Mouse (Mus musculus): ENCODE measurements around the gene Adam19.

Gene Adam19

DNA sequence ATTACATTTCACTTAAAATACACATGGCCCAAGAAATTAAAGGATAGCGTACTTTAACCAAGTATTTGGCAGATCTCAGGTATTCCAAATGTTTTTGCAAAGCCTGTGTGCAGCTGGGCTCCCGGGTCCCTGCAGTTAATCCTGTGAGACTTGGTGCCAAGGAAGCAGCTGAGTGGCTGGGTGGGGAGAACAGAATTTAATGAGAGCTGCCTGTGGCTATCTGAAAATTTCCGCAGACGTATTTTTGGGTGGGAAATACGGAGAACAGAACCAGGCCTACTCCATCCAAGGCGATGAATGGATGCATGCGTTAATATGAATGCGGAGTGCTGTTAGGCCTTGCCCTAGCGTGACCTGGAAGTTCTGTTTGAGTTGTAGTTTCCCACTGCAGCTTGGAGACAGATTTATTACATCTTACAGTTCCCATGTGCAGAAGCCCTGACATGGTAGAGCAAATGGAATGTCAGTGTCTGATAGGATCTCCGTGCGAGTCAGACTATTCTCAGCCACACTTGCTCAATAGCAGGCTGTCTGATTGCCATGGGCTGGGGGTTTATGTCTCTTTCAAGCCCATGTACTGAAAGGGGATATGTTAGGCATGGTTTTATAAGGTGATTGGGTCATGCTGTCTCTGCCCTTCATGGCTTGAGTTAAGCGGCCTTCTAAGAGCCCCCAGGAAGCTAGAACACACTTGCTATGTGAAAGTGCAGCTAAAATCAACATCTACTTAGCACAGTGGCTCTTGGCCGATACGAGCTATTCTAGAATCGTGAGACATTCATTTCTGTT, 17.5 kb downstream of the Adam19 start:
- DNase-seq (ENCODE audit: low read depth, low spot score): no peak

DNA sequence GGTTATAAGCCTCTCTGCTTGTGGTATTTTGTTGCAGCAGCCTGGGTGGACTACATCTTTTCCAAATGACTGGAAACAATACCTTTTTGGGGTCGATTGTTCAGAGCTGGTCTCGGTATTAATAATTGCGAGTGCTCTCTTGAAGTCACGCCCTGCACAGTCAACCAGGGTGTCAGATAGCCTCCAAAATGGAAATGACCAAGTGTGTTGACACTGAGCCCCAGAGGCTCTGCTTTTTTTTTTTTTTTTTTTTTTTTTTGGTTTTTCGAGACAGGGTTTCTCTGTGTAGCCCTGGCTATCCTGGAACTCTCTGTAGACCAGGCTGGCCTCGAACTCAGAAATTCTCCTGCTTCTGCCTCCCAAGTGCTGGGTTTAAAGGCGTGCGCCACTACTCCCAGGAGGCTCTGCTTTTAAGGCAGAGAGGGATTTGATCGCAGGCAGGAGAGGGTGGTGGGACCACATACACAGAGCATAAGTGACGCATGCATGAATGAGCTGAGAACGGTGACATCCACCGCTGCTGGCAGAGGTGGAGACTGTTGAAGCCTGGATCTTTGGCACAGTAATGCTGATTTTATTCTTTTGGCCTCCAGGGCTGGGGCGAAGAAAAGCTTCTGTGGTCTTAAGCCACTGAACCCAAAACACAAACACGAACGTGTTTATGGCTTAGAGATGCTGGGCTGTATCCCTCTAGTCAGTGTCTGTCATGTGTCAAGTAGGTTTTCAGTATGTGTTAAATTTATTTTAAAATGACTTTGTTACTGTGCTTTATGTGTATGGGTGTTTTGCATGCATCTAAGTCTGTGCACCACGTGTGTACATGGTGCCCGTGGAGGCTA, 18.3 kb downstream of the Adam19 start:
- DNase-seq (ENCODE audit: low read depth, low spot score): no peak

DNA sequence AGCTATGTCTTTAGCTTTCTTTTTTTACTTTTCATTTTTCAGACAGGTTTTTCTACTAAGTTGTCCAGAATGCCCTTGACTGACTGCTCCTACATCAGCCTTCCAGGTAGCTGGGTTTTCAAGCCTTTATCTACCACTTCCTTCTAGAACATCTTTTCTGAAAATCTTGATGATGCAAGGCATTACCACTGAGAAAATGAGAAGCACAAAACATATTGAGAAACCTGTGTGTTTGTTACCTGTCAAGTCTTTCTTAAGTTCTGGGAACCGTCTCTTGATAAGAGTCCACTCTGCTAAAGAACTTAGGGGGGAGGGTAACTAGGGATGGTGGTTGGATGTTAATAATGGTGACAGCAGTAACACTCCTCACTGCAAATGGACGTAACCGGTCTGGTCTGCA, 19.7 kb downstream of the Adam19 start:
- no peak for DNase-seq (ENCODE audit: low read depth, low spot score)

DNA sequence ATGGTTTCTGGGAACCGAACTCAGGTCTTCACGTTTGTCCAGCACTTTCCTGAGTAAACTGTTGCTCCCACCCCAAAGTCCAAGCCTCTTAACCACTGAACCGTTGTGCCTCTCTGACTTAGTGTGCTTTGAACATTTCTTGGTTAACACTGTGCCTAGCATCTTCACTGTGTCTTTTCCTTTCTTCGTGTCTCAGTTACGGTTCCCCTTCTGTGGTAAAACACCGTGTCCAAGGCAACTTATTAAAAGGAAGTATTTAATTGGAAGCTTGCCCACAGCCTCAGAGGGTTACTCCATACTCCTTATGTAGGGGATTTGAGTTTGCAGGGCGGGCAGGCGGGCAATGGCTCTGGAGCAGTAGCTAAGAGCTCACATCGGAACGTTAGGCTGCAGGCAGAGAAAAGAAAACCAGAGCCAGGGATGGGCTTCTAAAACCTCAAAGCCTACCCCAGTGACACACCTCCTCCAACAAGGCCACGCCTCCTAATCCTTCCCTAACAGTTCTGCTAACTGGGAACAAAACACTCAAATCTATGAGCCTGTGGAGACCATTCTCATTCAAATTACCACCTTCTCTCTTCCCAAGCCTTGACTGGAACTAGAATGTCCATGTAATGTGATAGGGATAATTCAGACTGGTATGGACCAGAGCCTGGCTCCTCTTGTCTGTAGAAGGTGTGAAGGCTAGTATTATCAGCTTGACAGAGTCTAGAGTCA, 20.8 kb downstream of the Adam19 start:
- no peak for DNase-seq (ENCODE audit: low read depth, low spot score)

DNA sequence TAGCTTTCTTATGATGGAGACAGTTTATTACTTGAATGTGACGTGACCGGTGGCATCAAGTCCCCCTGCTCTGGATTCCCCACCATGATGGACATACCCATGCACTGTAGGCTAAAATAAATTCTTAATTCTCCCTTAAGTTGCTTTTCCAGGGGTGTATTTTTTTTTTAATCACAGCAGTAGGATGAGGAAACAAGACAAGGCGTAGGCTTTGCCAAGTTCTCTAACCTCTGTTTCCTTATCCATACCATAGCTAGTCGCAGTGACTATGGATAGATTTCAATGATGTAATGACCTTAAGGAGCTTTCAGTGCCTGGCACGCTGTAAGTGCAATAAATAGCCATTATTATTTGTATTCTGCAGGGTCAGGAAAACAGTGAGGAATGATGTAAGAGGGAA, 21.5 kb downstream of the Adam19 start:
- DNase-seq (ENCODE audit: low read depth, low spot score): no peak

DNA sequence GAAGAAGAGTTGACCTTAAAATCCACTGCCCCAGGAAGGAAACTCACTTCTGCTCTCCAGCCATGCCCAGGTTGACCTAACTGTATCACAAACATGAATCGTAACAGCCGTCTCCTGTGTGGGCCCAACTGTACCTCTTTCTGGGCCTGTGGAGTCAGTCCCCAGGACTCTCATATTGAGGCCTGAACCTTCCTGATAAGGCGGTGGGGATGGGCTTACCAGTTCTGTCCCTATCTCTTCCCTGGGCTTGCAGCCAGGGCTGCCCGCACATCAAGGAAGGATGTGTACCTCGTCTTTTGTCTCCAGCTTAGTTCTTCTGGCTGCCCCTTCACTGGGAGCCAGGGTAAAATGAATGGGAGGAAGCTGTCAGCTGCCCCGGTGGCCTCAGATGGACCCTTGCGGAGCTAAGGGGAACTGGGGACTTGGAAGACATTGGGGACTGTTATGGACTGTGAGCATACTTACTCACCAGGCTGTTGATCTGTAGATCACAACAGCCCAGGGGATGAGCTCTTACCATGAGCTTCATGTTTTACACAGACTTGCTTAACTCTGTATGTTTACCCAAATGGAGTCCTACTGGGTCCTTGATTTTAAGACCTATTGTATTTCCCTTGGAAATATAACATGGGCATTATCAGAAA, 22.1 kb downstream of the Adam19 start:
- no peak for DNase-seq (ENCODE audit: low read depth, low spot score)

DNA sequence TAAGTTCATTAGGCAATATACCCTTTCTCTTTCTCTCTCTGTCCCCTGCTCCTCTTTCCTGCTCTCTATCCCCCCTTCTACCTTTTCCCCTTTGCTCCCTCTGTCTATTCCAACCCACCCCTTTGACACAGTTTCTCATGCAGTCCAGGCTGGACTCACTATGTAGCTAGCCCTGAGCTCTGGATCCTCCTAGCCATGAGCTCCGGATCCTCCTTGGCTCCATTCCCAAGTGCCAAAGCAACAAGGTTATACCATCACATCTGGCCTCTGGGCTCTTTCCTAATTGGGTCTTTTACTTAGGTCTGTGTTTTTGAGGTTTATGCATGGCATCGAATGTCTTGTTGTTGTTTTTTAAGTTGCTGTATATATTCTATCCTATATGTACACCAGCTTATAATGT, 25.3 kb downstream of the Adam19 start:
- DNase-seq (ENCODE audit: low read depth, low spot score): no peak

DNA sequence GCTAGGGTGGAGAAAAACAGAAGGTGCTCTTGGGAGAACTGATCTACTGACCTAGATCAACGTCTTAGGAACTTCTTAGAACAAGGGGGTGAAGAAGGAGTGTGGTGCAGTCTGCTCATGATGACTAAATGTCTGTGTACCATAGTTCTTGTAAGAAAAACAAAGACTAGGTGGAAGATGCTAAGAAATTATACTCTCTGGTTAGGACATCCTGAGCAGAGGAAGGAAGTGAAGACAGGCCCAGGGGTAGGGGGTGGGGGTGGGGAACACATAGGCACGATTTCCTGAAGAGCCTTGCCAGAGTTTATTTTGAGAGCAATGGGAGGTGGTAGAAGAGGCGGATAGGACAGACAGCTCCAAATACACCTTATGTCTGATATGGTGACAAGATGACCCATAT, 27.6 kb downstream of the Adam19 start:
- DNase-seq (ENCODE audit: low read depth, low spot score): no peak

DNA sequence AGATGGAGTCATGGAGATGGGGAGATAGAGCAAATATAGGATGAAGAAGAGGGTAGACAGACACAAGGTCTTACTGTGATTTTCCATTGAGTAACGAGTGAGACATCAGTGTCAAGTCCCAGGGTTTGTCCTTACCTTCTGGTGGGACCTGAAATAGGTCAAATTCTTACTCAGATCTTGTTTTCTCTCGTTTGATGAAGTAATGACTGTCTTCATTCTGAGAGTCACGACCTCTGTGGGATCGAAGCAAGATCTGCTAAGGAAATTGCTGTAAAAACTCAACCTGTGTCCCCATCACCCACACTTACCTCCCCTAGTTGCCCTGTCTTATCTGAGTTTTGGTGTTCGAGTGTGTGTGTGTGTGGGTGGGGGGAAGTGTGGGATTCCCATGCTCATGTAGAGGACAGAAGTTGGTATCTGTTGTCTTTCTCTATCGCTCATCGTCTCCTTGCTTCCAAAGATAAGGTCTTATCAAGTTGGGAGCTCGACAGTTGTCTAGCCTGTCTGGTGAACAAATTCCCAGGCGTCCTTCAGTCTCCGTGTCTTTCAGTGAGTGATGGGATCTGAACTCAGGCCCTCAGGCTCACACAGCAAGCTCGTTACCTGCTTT, 28.1 kb downstream of the Adam19 start:
- no peak for DNase-seq (ENCODE audit: low read depth, low spot score)

DNA sequence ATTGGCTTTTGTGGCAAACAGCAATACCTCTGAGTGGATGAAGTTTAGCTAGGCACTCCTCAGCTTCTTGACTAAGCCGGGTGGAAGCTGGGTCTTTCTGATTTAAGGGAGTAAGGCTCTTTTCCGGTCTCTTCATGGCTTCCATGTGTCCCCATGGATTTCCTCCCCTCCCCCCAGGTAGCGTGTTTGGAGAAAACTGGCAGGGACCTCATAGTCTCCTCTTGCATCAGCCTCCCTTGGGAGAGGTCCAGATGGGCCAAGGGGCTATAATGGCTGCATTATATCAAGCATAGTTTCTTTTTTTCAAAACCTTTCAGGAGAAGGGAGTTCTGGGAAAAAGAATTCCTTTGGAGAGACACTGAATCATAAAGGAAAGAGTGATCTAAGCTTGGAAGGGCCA, 28.8 kb downstream of the Adam19 start:
- no peak for DNase-seq (ENCODE audit: low read depth, low spot score)

DNA sequence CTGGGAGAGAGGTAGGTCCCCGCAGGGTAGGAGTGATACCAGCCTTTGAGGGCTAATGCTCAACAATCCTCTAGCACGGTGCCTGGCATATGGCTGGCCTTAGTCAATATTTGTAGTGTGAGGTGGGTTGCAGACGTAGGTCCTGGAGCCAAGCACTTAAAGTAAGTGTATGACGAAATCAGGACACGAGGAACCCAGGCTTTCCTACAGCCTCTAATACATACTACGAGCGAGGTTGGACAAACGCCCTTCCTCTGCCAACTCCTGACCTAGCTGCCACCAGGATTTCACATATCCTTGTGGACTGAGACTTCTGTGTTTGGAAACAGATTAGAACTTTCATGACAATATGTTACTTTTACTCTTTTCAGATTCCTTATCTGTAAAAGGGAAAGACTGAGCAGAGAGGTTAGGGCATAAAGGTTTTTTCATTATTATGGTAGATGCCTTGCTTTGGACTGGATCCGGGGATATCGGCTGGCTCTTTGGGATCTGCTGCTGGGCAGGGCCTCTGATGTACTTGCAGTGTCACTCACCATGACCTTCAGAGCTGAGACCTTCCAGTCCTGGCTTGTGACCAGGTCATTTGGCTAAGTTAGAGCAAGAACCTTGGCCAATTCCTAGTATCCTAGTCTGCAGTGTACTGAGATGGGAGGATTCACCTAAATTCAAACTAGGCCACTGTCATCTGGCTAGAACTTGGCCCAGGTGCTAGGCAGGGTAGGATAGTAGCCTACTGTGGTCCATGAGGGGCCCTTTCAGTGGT, 29.8 kb downstream of the Adam19 start:
- DNase-seq (ENCODE audit: low read depth, low spot score): no peak

DNA sequence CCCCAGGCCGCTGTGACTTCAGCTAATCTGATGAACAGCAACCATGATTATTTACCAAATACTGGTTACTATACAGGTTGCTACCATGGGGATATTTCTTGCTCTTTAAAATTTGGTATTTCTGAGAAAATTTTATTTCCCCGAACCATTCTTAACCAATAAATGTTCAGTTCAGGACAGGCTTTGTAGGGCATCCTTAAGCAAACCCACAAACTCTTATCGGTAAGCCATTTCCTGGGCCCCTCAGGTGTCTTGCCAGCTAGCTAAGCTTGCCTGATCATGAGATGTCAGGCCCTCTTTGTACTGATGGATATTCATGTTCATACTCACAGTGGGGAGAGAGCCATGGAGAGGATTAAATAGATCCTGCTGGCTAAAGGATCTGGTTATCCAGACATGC, 30.7 kb downstream of the Adam19 start:
- DNase-seq (ENCODE audit: low read depth, low spot score): no peak

DNA sequence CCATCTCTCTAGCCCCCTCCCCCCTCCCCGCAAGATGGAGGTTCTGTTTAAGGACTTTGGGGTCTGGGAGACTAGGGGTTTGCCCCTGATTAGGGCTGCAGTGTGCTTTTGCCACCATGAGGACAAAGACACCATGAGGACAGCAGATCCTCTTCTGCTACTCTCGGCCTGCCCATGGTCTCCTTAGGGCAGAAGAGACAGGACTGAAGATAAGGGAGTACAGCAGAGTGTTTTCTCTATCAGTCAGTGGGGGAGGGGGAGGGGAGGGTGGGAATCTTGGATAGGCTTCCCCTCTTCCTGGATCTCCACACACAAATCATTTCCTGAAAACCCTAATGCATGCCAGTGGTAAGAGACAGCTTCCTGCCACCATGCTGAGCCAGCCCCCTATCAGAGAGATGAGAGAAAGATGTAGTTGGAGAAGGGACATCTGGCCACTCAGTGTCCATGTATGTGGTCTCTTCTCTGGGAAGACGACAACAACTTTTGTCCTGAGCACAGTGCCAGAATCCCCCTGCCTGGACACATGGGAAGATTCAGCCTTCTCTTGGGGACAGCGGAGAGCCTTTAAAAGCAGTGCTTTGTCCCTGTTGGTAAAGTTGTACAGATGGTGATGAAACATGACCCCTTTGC, 33.4 kb downstream of the Adam19 start:
- DNase-seq (ENCODE audit: low read depth, low spot score): no peak

DNA sequence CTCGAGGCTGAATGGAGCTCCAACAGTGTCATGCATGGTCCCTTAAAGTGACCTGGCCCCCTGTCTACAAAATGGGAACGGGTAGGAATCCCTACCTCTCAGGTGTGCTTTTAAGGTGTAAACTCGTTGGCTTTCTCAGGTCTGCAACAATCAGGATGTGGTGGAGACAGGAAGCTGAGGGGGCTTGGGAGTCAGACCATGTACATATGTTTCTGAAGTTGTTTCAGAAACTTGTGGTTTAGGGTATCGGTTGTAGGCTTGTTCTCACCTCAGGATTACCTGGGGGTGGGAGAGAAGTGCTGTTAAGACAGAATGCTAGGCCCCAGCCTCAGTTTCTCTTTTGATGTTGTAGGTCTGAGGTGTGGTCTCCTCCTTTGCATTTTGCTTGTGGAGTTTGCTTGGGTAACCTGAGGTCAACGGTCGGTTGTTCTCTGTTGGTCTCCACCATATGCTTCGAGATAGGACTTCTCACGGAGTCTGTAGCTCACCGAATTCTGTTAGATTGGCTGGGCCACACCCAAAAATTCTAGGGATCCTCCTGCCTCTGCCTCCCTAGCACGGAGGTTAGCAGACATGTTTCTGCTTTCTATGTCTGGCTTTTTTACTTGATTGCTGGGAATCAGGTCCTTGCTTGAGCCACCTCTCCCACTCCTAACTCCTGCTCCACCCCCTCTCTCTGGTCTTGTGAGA, 34.4 kb downstream of the Adam19 start:
- DNase-seq (ENCODE audit: low read depth, low spot score): no peak

DNA sequence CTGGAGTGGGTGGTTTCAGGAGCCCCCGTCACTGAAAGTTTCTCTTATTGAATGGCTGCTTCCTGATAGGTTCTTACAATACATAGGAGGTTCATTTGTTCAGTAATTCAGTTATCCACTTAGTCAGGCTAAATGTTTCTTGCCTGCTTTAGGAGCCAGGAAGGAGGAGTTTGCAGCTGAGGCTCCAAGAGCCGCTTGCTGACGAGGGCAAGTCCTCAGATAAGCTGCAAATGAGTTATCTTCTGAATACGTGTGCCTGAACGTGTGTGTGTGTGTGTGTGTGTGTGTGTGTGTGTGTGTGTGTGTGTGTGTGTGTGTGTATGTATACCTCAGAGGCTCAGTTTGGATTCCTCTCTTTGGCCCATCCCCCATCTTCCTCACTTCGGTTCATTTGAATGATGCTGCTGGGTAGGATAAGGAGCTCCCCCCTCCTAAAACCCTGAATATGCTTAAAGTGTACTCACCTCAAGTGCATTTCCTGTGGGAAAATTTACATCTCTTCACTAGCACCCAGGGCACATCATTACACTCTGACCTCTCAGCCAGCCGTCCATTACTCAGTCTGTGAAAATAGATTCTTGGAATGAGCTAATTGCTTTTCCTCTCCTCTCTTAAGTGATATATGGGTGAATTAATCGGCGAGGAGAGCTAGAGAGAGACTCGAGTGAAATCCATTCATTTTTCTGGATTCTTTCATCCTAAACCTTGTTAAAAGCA, 35.3 kb downstream of the Adam19 start:
- no peak for DNase-seq (ENCODE audit: low read depth, low spot score)

DNA sequence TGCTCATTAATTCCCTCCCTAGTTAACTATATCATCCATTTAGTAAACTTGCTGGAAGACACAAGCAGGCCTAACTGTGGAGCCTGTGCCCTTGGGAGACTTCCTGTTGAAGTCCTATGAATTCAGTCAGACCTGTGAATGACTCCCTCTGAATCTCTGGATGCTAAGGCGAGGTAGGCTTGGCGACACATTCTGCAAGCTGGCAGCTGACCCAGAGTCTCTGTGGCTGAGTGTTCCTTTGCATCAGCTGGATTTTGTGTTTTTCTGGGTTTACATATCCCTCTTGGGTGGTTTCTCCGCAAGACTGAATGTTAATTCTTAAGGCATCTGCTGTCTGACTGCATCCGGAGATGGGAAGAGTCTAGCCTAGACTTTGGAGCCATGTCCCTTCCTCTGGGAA, 36.3 kb downstream of the Adam19 start:
- no peak for DNase-seq (ENCODE audit: low read depth, low spot score)

DNA sequence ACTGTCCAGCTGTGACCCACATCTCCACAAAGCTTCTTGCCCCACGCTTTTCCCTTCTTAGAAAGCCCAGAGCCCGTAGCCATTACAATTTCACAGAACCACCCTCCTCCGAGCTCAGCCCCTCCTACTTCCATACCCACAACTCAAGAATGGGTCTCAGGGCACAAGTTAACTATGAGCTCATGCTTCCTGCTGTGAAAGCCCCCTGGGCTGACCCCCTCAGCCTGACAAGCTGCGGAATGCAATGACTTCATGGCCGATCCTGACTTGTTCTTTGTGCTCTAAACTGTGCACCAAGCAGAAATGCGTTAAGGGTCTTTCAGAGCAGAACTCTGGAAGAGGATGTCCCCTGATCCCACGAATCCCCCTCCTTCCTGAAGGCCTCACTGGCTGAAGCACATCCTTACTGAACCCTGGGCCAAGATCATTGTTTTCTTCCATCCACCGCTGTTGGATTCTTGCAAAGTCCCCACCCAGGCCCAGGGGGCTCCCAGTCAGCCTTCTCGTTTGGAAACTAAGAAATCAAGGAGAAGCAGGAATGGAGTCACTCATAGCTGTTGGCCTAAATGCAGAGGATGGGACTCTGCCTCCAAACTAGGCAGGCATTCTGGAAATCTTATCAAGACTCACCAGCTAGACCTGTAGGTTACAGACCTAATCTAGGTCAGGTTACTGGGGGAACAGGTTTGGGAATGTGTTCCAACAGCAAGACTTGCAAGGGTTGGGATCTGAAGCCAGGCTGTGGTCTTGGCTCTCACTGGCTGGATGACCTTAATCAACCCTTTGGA, 39.9 kb downstream of the Adam19 start:
- DNase-seq (ENCODE audit: low read depth, low spot score): no peak

DNA sequence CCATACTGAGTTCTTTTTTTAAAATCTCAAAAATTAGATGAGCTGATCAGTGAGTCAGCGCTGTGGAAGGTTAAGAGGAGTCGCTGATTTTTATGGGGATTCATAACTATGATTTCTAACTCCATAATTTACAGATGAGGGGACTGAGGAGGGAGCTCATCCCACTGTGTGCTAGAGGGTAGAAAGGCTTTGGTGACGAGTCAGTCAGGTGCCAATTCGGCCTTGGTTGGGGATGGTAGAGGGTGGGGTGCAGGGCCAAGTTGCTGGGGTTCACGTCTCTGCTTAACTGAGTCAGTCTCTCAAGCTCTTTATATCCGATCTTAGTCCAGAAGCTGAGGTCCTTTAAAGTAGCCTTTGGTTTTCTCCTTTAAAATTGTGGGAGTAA, 40.5 kb downstream of the Adam19 start:
- DNase-seq (ENCODE audit: low read depth, low spot score): no peak
